Mouse (Mus musculus) cortical plate, adult 2 months (tissue): Measurements from ENCODE around the gene Slc39a11.

Experiments used
- CTCF ChIP-seq: fragments of 200-500 bp; IDR thresholded peaks from 2 replicates; pipeline ENCODE4 v1.5.1; 2011; ENCODE audit warnings: mild to moderate bottlenecking, control low read depth, low read length; ENCODE audit not compliant: insufficient read depth; ENCODE audit errors: extremely low read depth
- POLR2A ChIP-seq: fragments of 200-500 bp; IDR thresholded peaks from 2 replicates; pipeline ENCODE4 v1.6.1; 2011; ENCODE audit warnings: mild to moderate bottlenecking, low read length, control low read depth; ENCODE audit not compliant: insufficient read depth; ENCODE audit errors: extremely low read depth

DNA sequence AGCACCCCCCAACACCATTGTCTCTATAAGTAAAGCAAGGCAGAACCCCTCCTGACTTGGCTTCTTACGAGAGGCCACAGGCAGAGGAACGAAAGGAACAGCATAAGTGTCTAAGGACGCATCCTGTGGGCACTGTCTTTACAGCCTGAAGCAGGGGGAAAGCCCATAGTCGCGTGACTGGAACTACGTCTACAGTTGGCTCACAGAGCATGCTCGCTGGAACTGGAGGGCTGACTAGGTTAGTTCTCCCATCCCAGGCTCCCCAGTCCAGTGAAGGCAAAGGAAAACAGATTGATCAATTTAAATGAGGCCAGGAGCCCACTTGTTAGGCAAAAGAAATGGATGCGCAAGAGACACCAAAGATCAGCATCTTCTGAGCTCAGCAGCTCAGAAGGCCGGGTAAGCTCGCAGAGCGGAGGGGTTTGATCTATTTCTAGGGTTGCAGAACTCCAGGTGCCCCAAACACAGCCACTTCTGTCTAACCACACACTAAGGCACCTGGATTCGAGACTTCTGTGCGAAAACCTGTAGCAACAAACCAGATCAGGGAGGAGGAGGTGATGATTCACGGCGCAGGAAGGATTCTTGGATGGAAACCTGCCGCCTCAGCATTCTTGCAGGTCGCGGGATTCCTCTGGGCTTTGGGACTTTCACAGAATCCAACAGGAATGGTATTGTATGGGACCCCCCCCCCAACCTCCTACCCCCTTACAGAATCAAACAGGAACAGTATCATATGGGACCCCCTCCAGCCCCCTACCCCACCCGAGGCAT lies 453.5 kb downstream of the Slc39a11 start:
- TF ChIP-seq CTCF (no peak), POLR2A (no peak)
